In genomic region chr9:114843634-114844016, GRCm38 (mm10) we compare ENCODE assay signal across 8 mouse cellular contexts. TPM values are rescaled to one million over a fixed set of nuclear protein-coding genes. Genes with fewer than 3 reads are reported as not detected.
DNase-seq lines count a peak whose midpoint lies in the region; ATAC-seq and TF ChIP-seq lines count a peak whose summit lies in the region.

No protein-coding gene starts in this region.

- no peak for TF ChIP-seq CTCF in liver, postnatal 0 days (IDR thresholded peaks at IDR 0.05; ENCODE audit: low read depth)

- peak overlapping the region; percentile 93 for H3K27ac ChIP-seq in liver, postnatal 0 days (ENCODE audit: low read depth)
- no peak overlapping the region for H3K27ac ChIP-seq in neural tube, embryonic 14.5 days (ENCODE audit: low read depth, low read length)

- H3K4me1 ChIP-seq in liver, postnatal 0 days (ENCODE audit: insufficient read depth) = peaks cover 4% of the 10 kb centered on the region
- H3K4me1 ChIP-seq in neural tube, embryonic 14.5 days (ENCODE audit: control insufficient read depth, insufficient read depth, low read length) = 0 out of 2 replicates have a peak, but pooled peaks cover 2% of the 10 kb centered on the region

- TF ChIP-seq EP300 in liver, postnatal 0 days (IDR thresholded peaks at IDR 0.05; ENCODE audit: low read depth) = no peak

- peak; percentile 13 for DNase-seq in ovary, postnatal 10 days (ENCODE audit: low spot score)
- DNase-seq in ovary, adult 18-20 months (ENCODE audit: low spot score) = no peak
- DNase-seq in cerebellum, adult 9-11 months = peak; percentile 5
- DNase-seq in gastrocnemius, postnatal 10 days = peak; percentile 41
- peak; percentile 74 for DNase-seq in kidney, adult 18-20 months
- DNase-seq in liver, postnatal 0 days = peak; percentile 67
- DNase-seq in layer of hippocampus, adult 9-10 months (ENCODE audit: low spot score) = no peak

- WGBS in liver, postnatal 0 days (ENCODE audit: insufficient replicate concordance) = 3% methylated on average over 37 of the region's 40 CpGs
- 0% methylated on average over 40 of the region's 40 CpGs for WGBS in neural tube, embryonic 14.5 days

- no peaks in the 10 kb centered on the region for H3K9me3 ChIP-seq in liver, postnatal 0 days (ENCODE audit: low read length)
- no peaks in the 10 kb centered on the region for H3K9me3 ChIP-seq in neural tube, embryonic 14.5 days (ENCODE audit: control insufficient read depth, low read length)

- no peaks in the 10 kb centered on the region for H3K27me3 ChIP-seq in liver, postnatal 0 days (ENCODE audit: insufficient read depth, low read length)
- peaks cover 12% of the 10 kb centered on the region for H3K27me3 ChIP-seq in neural tube, embryonic 14.5 days (ENCODE audit: control insufficient read depth, insufficient read depth, low read length)

- H3K9ac ChIP-seq in liver, postnatal 0 days (replicated peaks) = peak overlapping the region; percentile 77
- H3K9ac ChIP-seq in neural tube, embryonic 14.5 days (replicated peaks; ENCODE audit: low read depth, low read length) = peak overlapping the region; percentile 57

- H3K4me3 ChIP-seq in liver, postnatal 0 days (ENCODE audit: low read depth, low read length) = peak overlapping the region; percentile 67
- H3K4me3 ChIP-seq in neural tube, embryonic 14.5 days (ENCODE audit: low read depth, low read length) = peak overlapping the region; percentile 58

- peak; percentile 52 for ATAC-seq in liver, postnatal 0 days
- ATAC-seq in neural tube, embryonic 14.5 days (ENCODE audit: low read depth) = 0 out of 2 replicates have a peak, but pooled peaks have one; percentile 34

- H3K4me2 ChIP-seq in liver, postnatal 0 days (ENCODE audit: low read depth, low read length) = peak overlapping the region; percentile 76
- peak overlapping the region; percentile 99 for H3K4me2 ChIP-seq in neural tube, embryonic 14.5 days (ENCODE audit: low read depth, low read length)

- H3K36me3 ChIP-seq in liver, postnatal 0 days (replicated peaks; ENCODE audit: insufficient read depth, low read length) = no peaks in the 10 kb centered on the region
- no peaks in the 10 kb centered on the region for H3K36me3 ChIP-seq in neural tube, embryonic 14.5 days (ENCODE audit: control insufficient read depth, insufficient read depth, low read length)

RNA-seq across cellular contexts. Expression of gene Cmtm8, which starts 0.3 kb away (rescaled TPM):
- total RNA-seq in gastrocnemius, postnatal 10 days (2021) = 1 to 10 TPM; 3.1 to 4.3 TPM
- 109 and 110 TPM in 2 replicates for polyA plus RNA-seq in liver, postnatal 0 days (2015; fragmentation: Nextera tagmentation; extraction: Ambion mirVana)
- polyA plus RNA-seq in neural tube, embryonic 14.5 days (2014; fragmentation: Nextera tagmentation; extraction: Ambion mirVana) = 8.1 and 12.5 TPM in 2 replicates

Comparison
In these comparisons a context has a peak if more than half of its experiments do, and no peak if none do; other contexts are left out.
1. DNase-seq: peak in ovary, postnatal 10 days (single experiment), cerebellum, adult 9-11 months (single experiment), gastrocnemius, postnatal 10 days (single experiment), kidney, adult 18-20 months (single experiment) and liver, postnatal 0 days (single experiment); none in ovary, adult 18-20 months (single experiment) and layer of hippocampus, adult 9-10 months (single experiment).